Mouse (Mus musculus) heart, embryonic 11.5 days (tissue): ENCODE results near the gene Rmnd5b. TPM values are rescaled to one million over a fixed set of nuclear protein-coding genes. Genes with fewer than 3 reads are reported as not detected.
"Not testable (repeated sequence)": the region's sequence is repeated elsewhere in the genome, so short reads cannot be mapped to it uniquely, and the experiment has no call there.

Experiments used
- ATAC-seq: fragments of 200-750 bp; cut with Nextera tagmentation; replicated peaks from 2 replicates; pipeline ENCODE4 v1.8.0; 2017; ENCODE audit warnings: moderate library complexity; ENCODE audit not compliant: insufficient number of reproducible peaks, low FRiP score, low TSS enrichment
- H3K27ac ChIP-seq: fragments of 300-500 bp; sonication (generic); 2 replicates; pipeline ENCODE4 v1.5.1; 2014; ENCODE audit warnings: mild to moderate bottlenecking, low read depth, low read length
- H3K27me3 ChIP-seq: fragments of 300-500 bp; sonication (generic); 2 replicates; pipeline ENCODE4 v1.6.1; 2014; ENCODE audit warnings: mild to moderate bottlenecking, low read length, mixed read lengths; ENCODE audit not compliant: control insufficient read depth, insufficient read depth
- H3K36me3 ChIP-seq: fragments of 300-500 bp; sonication (generic); 2 replicates; pipeline ENCODE4 v1.6.1; 2014; ENCODE audit warnings: mild to moderate bottlenecking, low read length, moderate library complexity, mixed read lengths; ENCODE audit not compliant: control insufficient read depth, insufficient read depth
- H3K4me1 ChIP-seq: fragments of 300-500 bp; sonication (generic); 2 replicates; pipeline ENCODE4 v1.6.1; 2014; ENCODE audit warnings: low read length; ENCODE audit not compliant: control insufficient read depth, insufficient read depth
- H3K4me2 ChIP-seq: fragments of 300-500 bp; sonication (generic); 2 replicates; pipeline ENCODE4 v1.6.1; 2014; ENCODE audit warnings: mild to moderate bottlenecking, moderate library complexity
- H3K4me3 ChIP-seq: fragments of 300-500 bp; sonication (generic); 2 replicates; pipeline ENCODE4 v1.5.1; 2014; ENCODE audit warnings: low read depth, low read length
- H3K9ac ChIP-seq: fragments of 300-500 bp; sonication (generic); 2 replicates; pipeline ENCODE4 v1.6.1; 2014; ENCODE audit warnings: mild to moderate bottlenecking, low read depth, low read length, moderate library complexity
- H3K9me3 ChIP-seq: fragments of 300-500 bp; sonication (generic); replicated peaks from 2 replicates; pipeline ENCODE4 v1.6.1; 2016; ENCODE audit warnings: low read length; ENCODE audit not compliant: control insufficient read depth
- WGBS: fragments of 180-500 bp; shearing (Covaris S2); extraction: QIAGEN DNeasy Blood & Tissue Kit; methylation state at CpG from one replicate; pipeline ENCODE4 v1.1.7; 2014; ENCODE audit not compliant: insufficient replicate concordance; 5-methylcytosine and 5-hydroxymethylcytosine counted together
- polyA plus RNA-seq: library from polyadenylated mRNA; unstranded; fragments of >200 nt; fragmentation: Nextera tagmentation; extraction: Ambion mirVana; gene quantifications from 2 replicates; pipeline ENCODE4 v1.2.1, GENCODE M21; 2014

Gene Rmnd5b
- polyA plus RNA-seq, 1 experiment from 2014 or later: 32.2 TPM

DNA sequence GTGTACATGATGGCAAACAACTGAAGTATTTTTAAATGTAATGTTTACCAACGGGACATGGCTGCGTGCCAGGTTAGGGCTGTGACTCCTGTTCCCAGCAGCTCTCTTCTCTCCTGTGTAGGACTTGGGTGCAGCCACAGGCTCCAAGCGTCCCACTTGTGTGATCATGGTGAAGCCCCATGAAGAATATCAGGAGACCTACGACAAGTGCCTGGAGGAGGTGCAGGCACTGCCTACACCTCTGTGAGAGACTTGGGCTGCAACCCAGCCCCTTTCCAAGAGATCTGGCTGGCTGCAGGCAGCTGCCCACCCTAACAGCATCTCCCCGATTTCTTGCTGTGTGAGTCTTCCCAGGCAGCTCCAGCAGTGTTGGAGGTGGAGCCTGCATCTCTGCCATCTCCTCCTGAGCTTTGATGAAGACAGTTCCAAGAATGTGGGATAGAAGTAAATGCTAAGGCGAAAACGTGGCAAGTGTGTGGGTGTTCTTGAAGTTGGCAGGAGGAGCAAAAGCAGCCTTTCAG lies 12.7 kb downstream of the Rmnd5b start:
- Histone ChIP-seq H3K27me3 (no peaks in the 10 kb centered on the region), H3K9me3 (no peaks in the 10 kb centered on the region), H3K27ac (no peak overlapping the region), H3K4me3 (no peak overlapping the region), H3K4me2 (no peak overlapping the region), H3K36me3 (peaks cover 40% of the 10 kb centered on the region), H3K9ac (no peak overlapping the region), H3K4me1 (peaks cover 16% of the 10 kb centered on the region; the same call in 1 of the 2 replicates)
- no peak for ATAC-seq
- 84% methylated on average over 7 of the region's 7 CpGs for WGBS

DNA sequence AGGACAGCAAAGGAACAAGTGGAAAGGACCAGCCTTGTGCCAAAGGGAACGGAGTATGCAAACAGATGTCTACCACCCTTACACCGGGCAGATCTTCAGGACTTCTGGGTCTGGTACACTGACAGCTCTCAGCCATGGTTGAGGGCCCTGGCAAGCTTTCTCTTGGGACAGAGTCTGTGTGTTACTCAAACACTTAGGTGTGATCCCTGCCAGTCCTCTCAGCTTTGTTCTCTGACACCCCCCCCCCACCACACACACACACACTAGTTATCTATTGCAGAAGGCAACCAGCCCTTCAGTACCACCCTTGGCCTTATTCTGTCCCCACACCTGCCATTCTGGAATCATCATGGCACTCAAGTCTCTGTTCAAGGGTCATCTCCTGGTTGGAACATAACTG lies 13.9 kb downstream of the Rmnd5b start:
- WGBS: 97% methylated on average over 2 of the region's 2 CpGs
- H3K4me3 ChIP-seq: no peak overlapping the region
- H3K9ac ChIP-seq: no peak overlapping the region
- no peak overlapping the region for H3K4me2 ChIP-seq
- H3K4me1 ChIP-seq: peaks cover 16% of the 10 kb centered on the region; the same call in 1 of the 2 replicates
- H3K9me3 ChIP-seq: no peaks in the 10 kb centered on the region
- no peak for ATAC-seq
- H3K36me3 ChIP-seq: peaks cover 36% of the 10 kb centered on the region
- H3K27me3 ChIP-seq: no peaks in the 10 kb centered on the region
- H3K27ac ChIP-seq: no peak overlapping the region

DNA sequence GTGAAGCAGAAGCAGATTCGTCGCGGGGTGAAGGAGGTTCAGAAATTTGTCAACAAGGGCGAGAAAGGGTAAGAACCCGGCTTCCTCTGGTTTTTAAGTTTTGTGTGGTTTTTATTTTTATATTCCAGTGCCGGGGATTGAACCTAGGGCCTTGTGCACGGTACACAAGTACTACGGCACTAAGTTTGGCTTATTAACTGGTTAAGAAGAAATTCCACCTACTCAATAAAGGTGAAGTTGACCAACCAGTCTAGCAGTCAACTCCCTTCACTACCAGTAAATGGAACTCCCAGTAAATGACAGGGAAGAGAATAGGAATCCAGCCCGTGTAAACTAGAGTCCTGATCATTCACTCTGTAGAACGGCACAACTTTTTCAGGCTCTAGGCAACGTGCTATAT lies 15.6 kb downstream of the Rmnd5b start:
- H3K27ac ChIP-seq: peak overlapping the region; percentile 57; the same call in 1 of the 2 replicates
- H3K36me3 ChIP-seq: peaks cover 29% of the 10 kb centered on the region
- H3K27me3 ChIP-seq: no peaks in the 10 kb centered on the region
- peak overlapping the region; percentile 90 for H3K4me2 ChIP-seq
- no peaks in the 10 kb centered on the region for H3K9me3 ChIP-seq
- WGBS: 3% methylated on average over 11 of the region's 11 CpGs
- peak overlapping the region; percentile 83 for H3K9ac ChIP-seq
- ATAC-seq: no peak
- peak overlapping the region; percentile 95 for H3K4me3 ChIP-seq
- H3K4me1 ChIP-seq: peaks cover 15% of the 10 kb centered on the region; the same call in 1 of the 2 replicates

DNA sequence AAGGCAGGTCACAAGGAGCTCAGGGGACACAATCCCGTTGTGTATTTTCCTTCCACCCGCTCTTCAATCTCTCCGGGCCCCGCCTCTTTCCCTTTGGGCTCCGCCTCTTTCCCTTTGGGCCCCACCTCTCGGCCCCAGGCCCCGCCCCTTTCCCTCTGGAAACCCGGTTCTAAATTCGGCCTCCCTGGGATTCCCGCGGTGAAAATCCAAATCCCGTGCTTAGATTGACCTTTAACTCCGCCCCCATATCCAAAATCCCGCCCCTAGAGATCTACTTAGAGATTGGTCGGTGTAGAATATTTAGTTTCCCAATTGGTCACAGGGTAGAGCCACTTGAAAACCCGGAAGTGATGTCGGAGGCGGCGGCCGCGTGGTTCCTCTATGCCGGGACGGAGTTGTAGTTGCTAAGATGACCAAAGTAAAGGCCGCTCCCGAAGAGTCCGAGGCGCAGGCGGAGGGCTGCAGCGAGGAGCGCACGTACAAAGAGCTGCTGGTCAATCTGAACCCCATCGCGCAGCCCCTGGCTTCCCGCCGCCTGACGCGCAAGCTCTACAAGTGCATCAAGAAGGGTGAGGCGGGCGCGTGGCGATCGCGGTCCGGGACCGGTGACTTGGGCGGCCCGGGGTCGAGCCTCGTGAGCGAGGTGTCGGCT lies 16.2 kb downstream of the Rmnd5b start, which contains the start of gene Nhp2:
TSS of gene Nhp2 (plus strand) at position 327 of the 652 bp plus-strand sequence.
- Histone ChIP-seq H3K9ac (peak within 1 kb of the TSS; percentile 83), H3K27ac (peak within 1 kb of the TSS; percentile 57; the same call in 1 of the 2 replicates), H3K4me1 (peaks cover 15% of the 10 kb centered on the region; the same call in 1 of the 2 replicates), H3K27me3 (no peaks in the 10 kb centered on the region), H3K4me2 (peak within 1 kb of the TSS; percentile 90), H3K4me3 (peak within 1 kb of the TSS; percentile 95), H3K36me3 (peaks cover 24% of the 10 kb centered on the region), H3K9me3 (no peaks in the 10 kb centered on the region)
- peak; percentile 87 for ATAC-seq
- WGBS: under 1% methylated on average over 51 of the region's 51 CpGs

DNA sequence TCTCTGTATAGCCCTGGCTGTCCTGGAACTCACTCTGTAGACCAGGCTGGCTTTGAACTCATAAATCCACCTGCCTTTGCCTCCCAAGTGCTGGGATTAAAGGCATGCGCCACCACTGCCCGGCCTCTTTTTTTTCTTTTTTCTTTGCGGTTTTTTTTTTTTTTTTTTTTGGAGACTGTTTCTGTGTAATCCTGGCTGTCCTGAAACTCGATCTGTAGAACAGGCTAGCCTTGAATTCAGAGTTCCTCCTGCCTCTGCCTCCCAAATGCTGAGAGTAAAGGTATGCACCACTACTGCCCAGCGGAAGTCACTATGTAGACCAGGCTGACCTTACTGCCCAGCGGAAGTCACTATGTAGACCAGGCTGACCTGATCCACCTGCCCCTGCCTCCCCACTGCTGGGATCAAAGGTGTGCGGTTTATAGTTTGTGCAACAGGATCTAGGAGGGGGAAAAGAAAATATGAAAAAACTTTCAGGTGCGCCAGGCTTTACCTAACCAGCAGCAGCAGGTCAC lies 16.7 kb downstream of the Rmnd5b start:
- peaks cover 15% of the 10 kb centered on the region; the same call in 1 of the 2 replicates for H3K4me1 ChIP-seq
- WGBS: 47% methylated on average over 8 of the region's 8 CpGs
- peaks cover 18% of the 10 kb centered on the region for H3K36me3 ChIP-seq
- ATAC-seq: peak; percentile 12; the same call in 1 of the 2 replicates
- H3K9me3 ChIP-seq: no peaks in the 10 kb centered on the region
- H3K4me3 ChIP-seq: peak overlapping the region; percentile 95
- peak overlapping the region; percentile 90 for H3K4me2 ChIP-seq
- peak overlapping the region; percentile 59 for H3K9ac ChIP-seq
- no peak overlapping the region for H3K27ac ChIP-seq
- H3K27me3 ChIP-seq: no peaks in the 10 kb centered on the region

DNA sequence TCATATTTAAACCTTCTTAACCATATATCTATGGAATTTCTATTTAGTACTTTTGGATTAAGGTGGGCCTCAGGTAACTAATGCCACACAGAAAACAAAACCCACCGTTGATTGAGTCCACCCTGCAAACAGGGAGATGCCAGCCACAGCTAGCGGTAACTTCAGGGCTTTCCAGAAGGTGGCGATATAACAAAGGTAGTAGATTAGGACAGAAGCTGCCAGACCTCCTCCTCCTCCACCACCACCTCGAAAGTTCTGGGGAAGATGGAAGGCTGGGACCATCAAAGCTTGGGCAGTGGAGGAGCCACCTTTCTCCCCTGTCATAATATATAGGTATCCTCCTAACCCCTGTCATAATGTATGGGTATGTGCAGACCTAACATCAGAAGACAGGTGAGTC lies 18.0 kb downstream of the Rmnd5b start:
- Histone ChIP-seq H3K36me3 (peaks cover 7% of the 10 kb centered on the region; the same call in 1 of the 2 replicates), H3K4me2 (no peak overlapping the region), H3K4me3 (no peak overlapping the region), H3K9me3 (no peaks in the 10 kb centered on the region), H3K27ac (no peak overlapping the region), H3K27me3 (no peaks in the 10 kb centered on the region), H3K4me1 (peaks cover 15% of the 10 kb centered on the region; the same call in 1 of the 2 replicates), H3K9ac (no peak overlapping the region)
- WGBS: 7% methylated on average over 4 of the region's 4 CpGs
- no peak for ATAC-seq

DNA sequence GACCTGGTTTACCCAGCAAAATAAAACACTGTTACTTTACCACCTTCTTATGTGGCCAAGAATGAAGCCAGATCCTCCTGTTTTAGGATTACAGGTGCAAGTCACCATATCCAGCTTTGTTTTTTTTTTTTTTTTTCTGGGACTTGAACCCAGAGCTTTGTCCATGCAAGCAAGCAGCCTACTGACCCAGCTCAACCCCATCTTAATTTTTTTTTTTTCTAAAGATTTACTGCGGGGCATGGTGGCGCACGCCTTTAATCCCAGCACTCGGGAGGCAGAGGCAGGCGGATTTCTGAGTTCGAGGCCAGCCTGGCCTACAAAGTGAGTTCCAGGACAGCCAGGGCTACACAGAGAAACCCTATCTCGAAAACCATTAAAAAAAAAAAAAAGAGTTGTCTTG lies 19.6 kb downstream of the Rmnd5b start:
- not testable (repeated sequence) for ATAC-seq, H3K9me3 ChIP-seq, H3K27ac ChIP-seq, H3K36me3 ChIP-seq, H3K27me3 ChIP-seq
- Histone ChIP-seq H3K4me2 (peak overlapping the region; percentile 82), H3K4me3 (peak overlapping the region; percentile 34), H3K4me1 (peaks cover 12% of the 10 kb centered on the region; the same call in 1 of the 2 replicates), H3K9ac (peak overlapping the region; percentile 68)
- WGBS: 93% methylated on average over 7 of the region's 7 CpGs

DNA sequence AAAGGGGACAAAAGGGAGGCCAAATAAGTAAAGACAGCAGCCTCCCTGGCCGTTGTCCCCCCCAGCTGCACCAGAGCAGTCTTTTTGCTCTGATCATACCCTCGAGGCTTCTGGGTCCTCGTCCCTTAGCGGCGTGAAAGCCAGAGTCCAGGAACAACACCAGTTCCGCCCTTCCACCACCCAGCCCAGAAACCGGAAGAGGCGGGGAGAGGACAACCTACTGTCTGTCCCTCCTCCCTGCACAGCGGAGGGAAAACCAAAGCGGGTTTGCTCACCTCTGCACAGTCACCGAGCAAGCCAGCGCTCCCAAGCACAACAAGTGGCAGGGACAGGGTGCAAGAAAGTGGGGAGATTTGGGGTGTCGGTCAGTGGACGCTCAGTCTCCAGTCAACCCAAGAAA lies 20.1 kb downstream of the Rmnd5b start:
- H3K4me1 ChIP-seq: peaks cover 6% of the 10 kb centered on the region; the same call in 1 of the 2 replicates
- peak overlapping the region; percentile 82 for H3K4me2 ChIP-seq
- WGBS: 3% methylated on average over 14 of the region's 14 CpGs
- H3K9ac ChIP-seq: peak overlapping the region; percentile 68
- no peaks in the 10 kb centered on the region for H3K9me3 ChIP-seq
- H3K4me3 ChIP-seq: peak overlapping the region; percentile 34
- peak overlapping the region; percentile 71 for H3K27ac ChIP-seq
- no peaks in the 10 kb centered on the region for H3K27me3 ChIP-seq
- H3K36me3 ChIP-seq: no peaks in the 10 kb centered on the region
- peak; percentile 83 for ATAC-seq
